Mouse (Mus musculus): ENCODE measurements around the gene Xpc. TPM values are rescaled to one million over a fixed set of nuclear protein-coding genes. Genes with fewer than 3 reads are reported as not detected.
"Not testable (repeated sequence)": the region's sequence is repeated elsewhere in the genome, so short reads cannot be mapped to it uniquely, and the experiment has no call there.

The Xpc gene
- total and polyA plus RNA-seq, 2 experiments from 2014 or later: 15.0 to 39.0 TPM

- Histone ChIP-seq H3K9ac (peak overlapping the region; percentile 61), H3K36me3 (ENCODE audit: insufficient read depth) (peaks cover 33% of the 10 kb centered on the region), H3K9me3 (ENCODE audit: low read length) (no peaks in the 10 kb centered on the region), H3K4me2 (ENCODE audit: low read depth) (peak overlapping the region; percentile 85), H3K27me3 (ENCODE audit: insufficient read depth, low read length) (no peaks in the 10 kb centered on the region), H3K4me3 (ENCODE audit: low read depth, low read length) (peak overlapping the region; percentile 68), H3K27ac (ENCODE audit: low read depth, low read length) (peak overlapping the region; percentile 24; the same call in 1 of the 2 replicates), H3K4me1 (ENCODE audit: insufficient read depth) (peaks cover 17% of the 10 kb centered on the region)
- ATAC-seq: peak; percentile 49
- WGBS: under 1% methylated on average over 27 of the region's 27 CpGs
- no peak for DNase-seq
- TF ChIP-seq CTCF (IDR thresholded peaks at IDR 0.05; ENCODE audit: low read depth): no peak
These were observed 41.8 kb downstream of the Xpc start for GRCm38 (mm10) chr6:91473805-91474440.

DNA sequence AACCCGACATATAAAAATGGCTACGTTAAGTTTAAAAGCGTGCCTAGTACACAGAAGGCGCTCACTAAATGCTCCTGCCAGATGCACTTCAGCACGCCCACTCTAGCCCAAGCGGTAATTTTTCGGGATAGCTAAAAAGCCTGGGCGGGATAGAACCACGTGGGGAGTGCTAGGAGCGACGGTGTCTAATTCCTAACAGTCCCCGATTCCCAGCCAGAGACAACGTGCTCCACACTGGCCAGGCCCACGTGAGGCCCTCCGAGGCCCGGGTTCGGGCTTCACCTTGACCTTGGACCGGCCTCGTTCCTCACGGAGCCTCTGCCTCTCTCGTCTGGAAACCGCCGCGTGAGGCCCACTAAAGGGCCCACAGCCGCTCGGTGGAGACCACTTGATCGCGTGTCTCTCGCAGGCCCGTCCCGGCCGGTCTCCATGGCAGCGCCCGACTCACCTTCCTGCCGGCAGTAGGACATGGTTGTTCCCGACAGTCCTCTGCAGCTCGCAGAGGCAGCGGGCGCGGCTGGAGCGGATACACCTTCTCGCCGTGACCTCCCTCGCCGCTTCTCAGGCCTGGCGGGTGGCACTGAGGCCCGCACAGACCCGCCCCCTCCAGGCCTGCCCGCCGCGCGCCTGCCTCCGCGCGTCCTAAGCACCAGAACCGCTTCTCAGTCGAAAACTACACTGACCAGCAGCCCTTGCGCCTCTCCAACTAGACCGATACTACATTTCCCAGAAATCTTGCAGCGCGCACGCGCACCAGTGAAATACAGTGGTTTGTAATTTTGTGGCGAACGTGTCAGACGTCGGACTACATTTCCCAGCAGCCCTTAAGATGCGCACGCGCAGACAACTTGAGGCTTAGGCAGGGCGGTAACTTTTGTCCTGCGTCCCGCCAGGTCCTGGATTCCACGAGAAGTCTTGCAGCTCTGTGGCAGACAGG is 42.6 kb downstream of the Xpc start, which contains the start of the genes Chchd4 and Tmem43:
Chchd4 (minus strand) TSS at position 679 of the 937 bp plus-strand sequence.
Tmem43 (plus strand) TSS at position 836 of the 937 bp plus-strand sequence.
- WGBS: 2% methylated on average over 74 of the region's 74 CpGs
- Histone ChIP-seq H3K9ac (peak within 1 kb of the TSS; percentile 69), H3K27me3 (ENCODE audit: insufficient read depth, low read length) (no peaks in the 10 kb centered on the region), H3K27ac (ENCODE audit: low read depth, low read length) (peak within 1 kb of the TSS; percentile 74), H3K4me2 (ENCODE audit: low read depth) (peak within 1 kb of the TSS; percentile 85), H3K36me3 (ENCODE audit: insufficient read depth) (peaks cover 25% of the 10 kb centered on the region), H3K9me3 (ENCODE audit: low read length) (no peaks in the 10 kb centered on the region), H3K4me3 (ENCODE audit: low read depth, low read length) (peak within 1 kb of the TSS; percentile 68), H3K4me1 (ENCODE audit: insufficient read depth) (peaks cover 17% of the 10 kb centered on the region)
- ATAC-seq (peak; percentile 95), DNase-seq (peak; percentile 99)
- TF ChIP-seq CTCF (IDR thresholded peaks at IDR 0.05; ENCODE audit: low read depth): peak; percentile 25

GRCm38 (mm10) chr6:91472319-91472718 is 43.4 kb downstream of the Xpc start:
- Histone ChIP-seq H3K4me3 (ENCODE audit: low read depth, low read length) (peak overlapping the region; percentile 68), H3K4me1 (ENCODE audit: insufficient read depth) (peaks cover 17% of the 10 kb centered on the region), H3K27me3 (ENCODE audit: insufficient read depth, low read length) (no peaks in the 10 kb centered on the region), H3K9ac (peak overlapping the region; percentile 69), H3K9me3 (ENCODE audit: low read length) (no peaks in the 10 kb centered on the region), H3K36me3 (ENCODE audit: insufficient read depth) (peaks cover 23% of the 10 kb centered on the region), H3K4me2 (ENCODE audit: low read depth) (peak overlapping the region; percentile 59), H3K27ac (ENCODE audit: low read depth, low read length) (peak overlapping the region; percentile 74)
- TF ChIP-seq CTCF (IDR thresholded peaks at IDR 0.05; ENCODE audit: low read depth): no peak
- no peak for ATAC-seq
- peak; percentile 28 for DNase-seq
- 30% methylated on average over 6 of the region's 6 CpGs for WGBS

GRCm38 (mm10) chr6:91471427-91471826 is 44.3 kb downstream of the Xpc start:
- H3K4me3 ChIP-seq (ENCODE audit: low read depth, low read length); H3K9me3 ChIP-seq (ENCODE audit: low read length); ATAC-seq; H3K9ac ChIP-seq; H3K27me3 ChIP-seq (ENCODE audit: insufficient read depth, low read length); DNase-seq; H3K27ac ChIP-seq (ENCODE audit: low read depth, low read length); H3K4me2 ChIP-seq (ENCODE audit: low read depth): not testable (repeated sequence)
- peaks cover 19% of the 10 kb centered on the region for H3K36me3 ChIP-seq (ENCODE audit: insufficient read depth)
- WGBS: 95% methylated on average over 3 of the region's 3 CpGs
- H3K4me1 ChIP-seq (ENCODE audit: insufficient read depth): peaks cover 17% of the 10 kb centered on the region

- DNase-seq (no peak), ATAC-seq (no peak)
- Histone ChIP-seq H3K36me3 (ENCODE audit: insufficient read depth) (peaks cover 23% of the 10 kb centered on the region), H3K4me3 (ENCODE audit: low read depth, low read length) (no peak overlapping the region), H3K27ac (ENCODE audit: low read depth, low read length) (no peak overlapping the region), H3K4me1 (ENCODE audit: insufficient read depth) (peaks cover 17% of the 10 kb centered on the region), H3K4me2 (ENCODE audit: low read depth) (no peak overlapping the region), H3K27me3 (ENCODE audit: insufficient read depth, low read length) (no peaks in the 10 kb centered on the region), H3K9ac (no peak overlapping the region), H3K9me3 (ENCODE audit: low read length) (no peaks in the 10 kb centered on the region)
- WGBS: 91% methylated on average over 2 of the region's 2 CpGs
- TF ChIP-seq CTCF (IDR thresholded peaks at IDR 0.05; ENCODE audit: low read depth): no peak
These were observed 45.0 kb downstream of the Xpc start for GRCm38 (mm10) chr6:91470712-91471111.

DNA sequence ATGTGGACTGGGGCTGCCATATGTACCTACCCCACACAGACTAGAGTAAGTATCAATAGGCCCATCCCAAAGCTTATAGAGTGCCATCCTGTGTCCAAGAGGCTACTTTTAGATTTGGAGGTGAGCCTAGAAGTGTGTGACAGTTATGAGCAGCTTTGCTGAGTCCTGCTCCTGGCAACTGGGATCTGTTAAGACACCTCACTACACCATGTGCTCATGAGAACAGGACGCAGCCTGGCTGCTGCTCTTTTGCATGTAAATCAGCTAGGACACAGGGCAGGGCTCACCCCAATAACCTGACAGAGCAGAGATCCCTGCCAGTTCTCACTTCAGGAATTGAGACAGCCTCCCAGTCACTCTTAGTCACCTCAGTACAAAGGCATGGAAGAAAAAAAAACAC is 48.6 kb downstream of the Xpc start:
- Histone ChIP-seq H3K4me1 (ENCODE audit: insufficient read depth) (peaks cover 2% of the 10 kb centered on the region; the same call in 1 of the 2 replicates), H3K27me3 (ENCODE audit: insufficient read depth, low read length) (no peaks in the 10 kb centered on the region), H3K9me3 (ENCODE audit: low read length) (no peaks in the 10 kb centered on the region), H3K36me3 (ENCODE audit: insufficient read depth) (peaks cover 50% of the 10 kb centered on the region), H3K9ac (no peak overlapping the region), H3K27ac (ENCODE audit: low read depth, low read length) (no peak overlapping the region), H3K4me2 (ENCODE audit: low read depth) (no peak overlapping the region), H3K4me3 (ENCODE audit: low read depth, low read length) (no peak overlapping the region)
- ATAC-seq (no peak), DNase-seq (no peak)
- no peak for TF ChIP-seq CTCF (IDR thresholded peaks at IDR 0.05; ENCODE audit: low read depth)
- 79% methylated on average over 1 of the region's 1 CpGs for WGBS

DNA sequence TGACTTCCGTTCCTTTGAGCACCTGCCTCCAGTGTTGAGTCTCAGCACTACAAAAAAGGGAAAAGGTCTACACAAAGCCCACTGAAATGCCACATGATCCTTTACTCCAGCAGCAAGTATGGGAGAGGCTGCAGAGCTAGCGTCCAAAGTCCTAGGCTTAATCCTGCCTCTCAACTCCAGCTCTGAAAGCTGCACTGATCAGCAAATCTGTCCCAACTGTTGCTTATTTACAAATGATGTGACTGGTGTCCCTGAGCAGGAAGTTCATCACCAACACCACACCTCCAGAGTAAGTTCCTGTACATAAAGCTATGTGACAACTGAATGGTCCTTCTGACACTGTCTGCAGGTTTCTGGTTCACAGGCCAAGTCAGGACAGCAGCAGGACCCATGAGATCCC is 49.9 kb downstream of the Xpc start:
- Histone ChIP-seq H3K9ac (no peak overlapping the region), H3K4me2 (ENCODE audit: low read depth) (no peak overlapping the region), H3K4me3 (ENCODE audit: low read depth, low read length) (no peak overlapping the region), H3K9me3 (ENCODE audit: low read length) (no peaks in the 10 kb centered on the region), H3K36me3 (ENCODE audit: insufficient read depth) (peaks cover 49% of the 10 kb centered on the region), H3K27ac (ENCODE audit: low read depth, low read length) (no peak overlapping the region), H3K4me1 (ENCODE audit: insufficient read depth) (no peaks in the 10 kb centered on the region), H3K27me3 (ENCODE audit: insufficient read depth, low read length) (no peaks in the 10 kb centered on the region)
- ATAC-seq (no peak), DNase-seq (no peak)
- TF ChIP-seq CTCF (IDR thresholded peaks at IDR 0.05; ENCODE audit: low read depth): no peak
- WGBS: 87% methylated on average over 2 of the region's 2 CpGs
